Mouse (Mus musculus) liver, embryonic 11.5 days (tissue): ENCODE measurements around the gene Ube2d3. TPM values are rescaled to one million over a fixed set of nuclear protein-coding genes. Genes with fewer than 3 reads are reported as not detected.

Source experiments
- ATAC-seq: fragments of 200-750 bp; cut with Nextera tagmentation; replicated peaks from 2 replicates; pipeline ENCODE4 v1.8.0; 2017; ENCODE audit warnings: moderate number of reproducible peaks, mild to moderate bottlenecking, moderate TSS enrichment, moderate library complexity; ENCODE audit not compliant: low FRiP score
- DNase-seq: peaks from one replicate; pipeline ENCODE4 v3.0.0-alpha.2; 2017; ENCODE audit warnings: low spot score
- H3K27ac ChIP-seq: fragments of 300-500 bp; sonication (generic); 2 replicates; pipeline ENCODE4 v1.5.1; 2014; ENCODE audit warnings: mild to moderate bottlenecking, low read depth, low read length, control low read depth
- H3K27me3 ChIP-seq: fragments of 300-500 bp; sonication (generic); replicated peaks from 2 replicates; pipeline ENCODE4 v1.6.1; 2014; ENCODE audit warnings: low read length, mixed read lengths; ENCODE audit not compliant: control insufficient read depth, insufficient read depth
- H3K36me3 ChIP-seq: fragments of 300-500 bp; sonication (generic); 2 replicates; pipeline ENCODE4 v1.6.1; 2014; ENCODE audit warnings: mild to moderate bottlenecking, low read length, moderate library complexity, mixed read lengths; ENCODE audit not compliant: control insufficient read depth, insufficient read depth
- H3K4me1 ChIP-seq: fragments of 300-500 bp; sonication (generic); replicated peaks from 2 replicates; pipeline ENCODE4 v1.6.1; 2014; ENCODE audit warnings: low read length, mixed read lengths; ENCODE audit not compliant: control insufficient read depth, insufficient read depth
- H3K4me2 ChIP-seq: fragments of 300-500 bp; sonication (generic); 2 replicates; pipeline ENCODE4 v1.6.1; 2014; ENCODE audit warnings: mild to moderate bottlenecking, control low read depth, moderate library complexity
- H3K4me3 ChIP-seq: fragments of 300-500 bp; sonication (generic); 2 replicates; pipeline ENCODE4 v1.5.1; 2014; ENCODE audit warnings: low read depth, low read length, control low read depth
- H3K9ac ChIP-seq: fragments of 300-500 bp; sonication (generic); 2 replicates; pipeline ENCODE4 v1.6.1; 2014; ENCODE audit warnings: low read depth, low read length, control low read depth
- H3K9me3 ChIP-seq: fragments of 300-500 bp; sonication (generic); 2 replicates; pipeline ENCODE4 v1.6.1; 2016; ENCODE audit warnings: low read length, inconsistent platforms, mixed read lengths; ENCODE audit not compliant: control insufficient read depth
- WGBS: fragments of 180-500 bp; shearing (Covaris S2); extraction: QIAGEN DNeasy Blood & Tissue Kit; methylation state at CpG from one replicate; pipeline ENCODE4 v1.1.7; 2014; 5-methylcytosine and 5-hydroxymethylcytosine counted together
- polyA plus RNA-seq: library from polyadenylated mRNA; unstranded; fragments of >200 nt; fragmentation: Nextera tagmentation; extraction: Ambion mirVana; gene quantifications from 2 replicates; pipeline ENCODE4 v1.2.1, GENCODE M21; 2014

Ube2d3 gene
- polyA plus RNA-seq, 1 experiment from 2014 or later = 502 TPM

GRCm38 (mm10) chr3:135440221-135440620 is 2.3 kb downstream of the Ube2d3 start:
- 17% methylated on average over 7 of the region's 7 CpGs for WGBS
- H3K27ac ChIP-seq = 0 out of 2 replicates have a peak overlapping the region, but pooled peaks have one; percentile 99
- H3K27me3 ChIP-seq = no peaks in the 10 kb centered on the region
- no peaks in the 10 kb centered on the region for H3K9me3 ChIP-seq
- DNase-seq (peak; percentile 47), ATAC-seq (no peak)
- peak overlapping the region; percentile 92 for H3K4me2 ChIP-seq
- H3K9ac ChIP-seq = peak overlapping the region; percentile 93
- H3K4me1 ChIP-seq = peaks cover 8% of the 10 kb centered on the region; the same call in 1 of the 2 replicates
- peak overlapping the region; percentile 79 for H3K4me3 ChIP-seq
- H3K36me3 ChIP-seq = peaks cover 6% of the 10 kb centered on the region; the same call in 1 of the 2 replicates

GRCm38 (mm10) chr3:135440621-135441020 is 2.7 kb downstream of the Ube2d3 start:
- H3K36me3 ChIP-seq = peaks cover 6% of the 10 kb centered on the region; the same call in 1 of the 2 replicates
- peak overlapping the region; percentile 79 for H3K4me3 ChIP-seq
- peak overlapping the region; percentile 93 for H3K9ac ChIP-seq
- no peaks in the 10 kb centered on the region for H3K27me3 ChIP-seq
- no peak for ATAC-seq
- H3K4me1 ChIP-seq = peaks cover 8% of the 10 kb centered on the region; the same call in 1 of the 2 replicates
- no peaks in the 10 kb centered on the region for H3K9me3 ChIP-seq
- 45% methylated on average over 10 of the region's 10 CpGs for WGBS
- no peak overlapping the region for H3K27ac ChIP-seq
- DNase-seq = no peak
- H3K4me2 ChIP-seq = peak overlapping the region; percentile 92

GRCm38 (mm10) chr3:135444930-135445329 is 7.0 kb downstream of the Ube2d3 start:
- no peak overlapping the region for H3K9ac ChIP-seq
- H3K4me1 ChIP-seq = peaks cover 8% of the 10 kb centered on the region; the same call in 1 of the 2 replicates
- no peak overlapping the region for H3K4me2 ChIP-seq
- H3K36me3 ChIP-seq = peaks cover 6% of the 10 kb centered on the region; the same call in 1 of the 2 replicates
- no peaks in the 10 kb centered on the region for H3K27me3 ChIP-seq
- H3K27ac ChIP-seq = no peak overlapping the region
- no peak overlapping the region for H3K4me3 ChIP-seq
- no peak for DNase-seq
- no peaks in the 10 kb centered on the region for H3K9me3 ChIP-seq
- no peak for ATAC-seq

- ATAC-seq (no peak), DNase-seq (no peak)
- Histone ChIP-seq H3K27me3 (no peaks in the 10 kb centered on the region), H3K9me3 (no peaks in the 10 kb centered on the region), H3K9ac (no peak overlapping the region), H3K27ac (no peak overlapping the region), H3K36me3 (peaks cover 3% of the 10 kb centered on the region; the same call in 1 of the 2 replicates), H3K4me2 (no peak overlapping the region), H3K4me1 (no peaks in the 10 kb centered on the region), H3K4me3 (no peak overlapping the region)
These were observed 21.0 kb downstream of the Ube2d3 start for GRCm38 (mm10) chr3:135458981-135459380.

GRCm38 (mm10) chr3:135468402-135468801 is 30.5 kb downstream of the Ube2d3 start:
- Histone ChIP-seq H3K4me2 (no peak overlapping the region), H3K27ac (no peak overlapping the region), H3K27me3 (no peaks in the 10 kb centered on the region), H3K9me3 (no peaks in the 10 kb centered on the region), H3K9ac (no peak overlapping the region), H3K4me3 (no peak overlapping the region), H3K4me1 (no peaks in the 10 kb centered on the region), H3K36me3 (no peaks in the 10 kb centered on the region)
- ATAC-seq = no peak
- WGBS = 93% methylated on average over 1 of the region's 1 CpGs
- DNase-seq = no peak

GRCm38 (mm10) chr3:135469146-135469545 is 31.2 kb downstream of the Ube2d3 start:
- Histone ChIP-seq H3K27ac (no peak overlapping the region), H3K36me3 (no peaks in the 10 kb centered on the region), H3K4me1 (no peaks in the 10 kb centered on the region), H3K27me3 (no peaks in the 10 kb centered on the region), H3K9ac (no peak overlapping the region), H3K9me3 (no peaks in the 10 kb centered on the region), H3K4me3 (no peak overlapping the region), H3K4me2 (no peak overlapping the region)
- 58% methylated on average over 3 of the region's 3 CpGs for WGBS
- DNase-seq (no peak), ATAC-seq (0 out of 2 replicates have a peak, but pooled peaks have one; percentile 13)

- H3K4me2 ChIP-seq = no peak overlapping the region
- WGBS = 62% methylated on average over 4 of the region's 4 CpGs
- DNase-seq (no peak), ATAC-seq (no peak)
- no peaks in the 10 kb centered on the region for H3K9me3 ChIP-seq
- no peaks in the 10 kb centered on the region for H3K27me3 ChIP-seq
- no peak overlapping the region for H3K27ac ChIP-seq
- H3K9ac ChIP-seq = no peak overlapping the region
- no peaks in the 10 kb centered on the region for H3K4me1 ChIP-seq
- no peak overlapping the region for H3K4me3 ChIP-seq
- no peaks in the 10 kb centered on the region for H3K36me3 ChIP-seq
These were observed 32.0 kb downstream of the Ube2d3 start for GRCm38 (mm10) chr3:135469974-135470373.

- Histone ChIP-seq H3K36me3 (no peaks in the 10 kb centered on the region), H3K4me3 (no peak overlapping the region), H3K4me1 (no peaks in the 10 kb centered on the region), H3K4me2 (no peak overlapping the region), H3K27ac (no peak overlapping the region), H3K27me3 (no peaks in the 10 kb centered on the region), H3K9me3 (no peaks in the 10 kb centered on the region), H3K9ac (no peak overlapping the region)
- no peak for ATAC-seq
- 61% methylated on average over 1 of the region's 1 CpGs for WGBS
- DNase-seq = no peak
These were observed 32.9 kb downstream of the Ube2d3 start for GRCm38 (mm10) chr3:135470823-135471222.

GRCm38 (mm10) chr3:135475025-135475424 is 37.1 kb downstream of the Ube2d3 start:
- Histone ChIP-seq H3K27me3 (no peaks in the 10 kb centered on the region), H3K9ac (no peak overlapping the region), H3K4me1 (no peaks in the 10 kb centered on the region), H3K4me3 (no peak overlapping the region), H3K4me2 (no peak overlapping the region), H3K27ac (no peak overlapping the region), H3K36me3 (no peaks in the 10 kb centered on the region), H3K9me3 (no peaks in the 10 kb centered on the region)
- DNase-seq = no peak
- 86% methylated on average over 8 of the region's 8 CpGs for WGBS
- no peak for ATAC-seq
